Mouse (Mus musculus) brain, embryonic 14.5 days (tissue): Measurements from ENCODE around the gene Alpk3.

Experiments
- CTCF ChIP-seq: fragments of 200-500 bp; IDR thresholded peaks from 2 replicates; pipeline ENCODE4 v1.5.1; 2012; ENCODE audit warnings: inconsistent platforms, mild to moderate bottlenecking, moderate library complexity, borderline replicate concordance; ENCODE audit not compliant: insufficient read depth, insufficient read length; ENCODE audit errors: extremely low read depth
- POLR2A ChIP-seq: fragments of 200-500 bp; IDR thresholded peaks from 2 replicates; pipeline ENCODE4 v1.6.1; 2012; ENCODE audit warnings: mild to moderate bottlenecking, inconsistent platforms, borderline replicate concordance; ENCODE audit not compliant: poor library complexity, insufficient read depth, insufficient read length, severe bottlenecking; ENCODE audit errors: extremely low read depth

GRCm38 (mm10) chr7:81059388-81059787 is 2.0 kb downstream of the Alpk3 start:
- TF ChIP-seq CTCF (no peak), POLR2A (no peak)
